Mouse (Mus musculus) frontal cortex, postnatal 25 days (tissue): ENCODE results near the gene Eif3l.
A peak's percentile ranks its signal among the peaks of the same experiment; 100 is the strongest.
"Not testable (repeated sequence)": the region's sequence is repeated elsewhere in the genome, so short reads cannot be mapped to it uniquely, and the experiment has no call there.

Source experiments
- DNase-seq, 2 experiments: peaks; one replicate each; pipeline ENCODE4 v3.0.0; 2022; ENCODE audit warnings: low spot score in 2 of 2

Eif3l gene

GRCm38 (mm10) chr15:79074913-79075532 lies at the start of gene Eif3l:
TSS of gene Eif3l (plus strand) at chr15:79075179.
- DNase-seq, result peak; percentile 61 to 75

GRCm38 (mm10) chr15:79025687-79026308 lies 49.2 kb upstream of the Eif3l start:
- DNase-seq, result no peak

GRCm38 (mm10) chr15:79026511-79027290 lies 48.3 kb upstream of the Eif3l start:
- DNase-seq, result no peak

GRCm38 (mm10) chr15:79027291-79028205 lies 47.4 kb upstream of the Eif3l start:
- no peak for DNase-seq

DNA sequence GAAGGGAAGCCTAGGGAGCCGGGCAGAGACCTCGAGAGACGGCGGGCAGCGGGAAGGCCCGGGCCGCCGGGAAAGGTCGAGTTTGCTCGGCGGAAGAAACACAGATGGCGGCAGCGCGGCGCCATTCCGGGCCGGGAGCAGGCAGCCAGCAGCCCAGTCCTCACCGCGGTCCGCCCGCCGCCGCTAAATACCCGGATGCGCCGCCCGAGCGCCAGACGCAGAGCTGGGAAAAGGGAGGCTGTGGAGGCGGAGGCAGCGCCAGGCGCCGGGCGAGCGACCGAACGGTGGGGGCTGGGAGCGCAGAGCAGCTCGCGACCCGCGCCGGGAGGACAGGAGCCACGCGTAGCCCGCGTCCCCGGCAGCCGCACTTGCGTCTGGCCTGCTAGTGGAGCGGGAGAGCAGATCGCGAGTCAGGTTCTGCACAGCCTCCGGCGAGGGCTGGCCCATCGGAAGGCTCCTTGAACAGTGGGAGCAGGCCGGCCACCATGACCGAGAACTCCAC lies 46.7 kb upstream of the Eif3l start, which contains the start of gene H1f0:
H1f0 (plus strand) TSS at position 214 of the 502 bp plus-strand sequence.
- DNase-seq, result peak; percentile 84 to 91

DNA sequence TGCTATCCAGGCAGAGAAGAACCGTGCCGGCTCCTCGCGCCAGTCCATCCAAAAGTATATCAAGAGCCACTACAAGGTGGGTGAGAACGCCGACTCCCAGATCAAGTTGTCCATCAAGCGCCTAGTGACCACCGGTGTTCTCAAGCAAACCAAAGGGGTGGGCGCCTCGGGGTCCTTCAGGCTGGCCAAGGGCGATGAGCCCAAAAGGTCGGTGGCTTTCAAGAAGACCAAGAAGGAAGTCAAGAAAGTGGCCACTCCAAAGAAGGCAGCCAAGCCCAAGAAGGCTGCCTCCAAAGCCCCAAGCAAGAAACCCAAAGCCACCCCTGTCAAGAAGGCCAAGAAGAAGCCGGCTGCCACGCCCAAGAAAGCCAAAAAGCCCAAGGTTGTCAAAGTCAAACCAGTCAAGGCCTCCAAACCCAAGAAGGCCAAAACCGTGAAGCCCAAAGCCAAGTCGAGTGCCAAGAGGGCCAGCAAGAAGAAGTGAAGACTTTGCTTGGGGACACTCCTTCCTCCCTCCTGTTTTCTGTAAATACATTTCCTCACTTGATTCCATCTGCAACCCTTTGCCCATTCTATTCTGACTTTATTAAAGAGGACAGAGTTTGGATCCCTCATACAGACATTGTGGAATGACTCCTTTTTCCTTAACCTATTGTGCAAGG lies 46.0 kb upstream of the Eif3l start:
- DNase-seq, result no peak

- DNase-seq, result no peak
Observed at GRCm38 (mm10) chr15:79029519-79030241, 45.3 kb upstream of the Eif3l start.

DNA sequence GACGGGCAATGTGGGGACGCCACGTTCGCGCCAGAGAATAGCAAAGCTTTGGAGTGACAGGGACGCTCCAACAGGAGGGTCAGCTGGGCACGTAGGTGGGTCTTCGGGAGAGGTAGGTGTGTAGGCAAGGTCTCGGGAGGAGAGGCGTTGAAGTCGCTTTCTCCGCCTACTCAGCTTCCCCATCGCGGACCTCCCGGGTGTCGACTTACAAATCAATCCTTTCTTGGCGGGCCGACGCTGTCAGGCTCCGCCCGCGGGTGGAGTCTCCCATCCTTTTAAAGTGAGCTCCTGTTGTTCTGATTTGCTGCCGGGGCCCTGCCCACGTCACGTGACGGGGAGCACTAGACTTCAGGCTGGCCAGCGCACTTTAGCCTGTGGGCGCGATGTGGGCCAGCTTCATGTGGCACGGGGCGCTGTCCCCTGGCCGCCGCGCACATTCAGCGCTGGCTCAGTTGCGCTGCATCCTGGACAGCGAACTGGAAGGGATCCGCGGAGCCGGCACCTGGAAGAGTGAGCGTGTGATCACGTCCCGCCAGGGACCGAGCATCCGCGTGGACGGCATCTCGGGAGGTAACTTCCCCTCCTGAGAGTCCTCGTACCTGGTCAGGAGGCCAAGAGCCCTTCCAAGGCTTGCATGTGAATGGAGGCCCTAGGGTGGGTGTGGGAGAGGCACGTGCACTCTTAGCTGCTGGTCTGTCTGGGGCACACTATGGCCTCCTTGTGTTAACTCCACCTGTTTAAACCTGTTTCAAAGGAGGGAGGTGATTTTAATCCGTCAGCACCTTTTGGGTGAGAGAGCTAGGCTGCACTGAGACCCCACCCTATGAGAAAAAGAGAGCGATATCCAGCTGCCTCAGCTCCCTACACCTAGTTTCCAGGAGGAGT lies 44.2 kb upstream of the Eif3l start:
- DNase-seq, result peak; percentile 65 to 71

DNA sequence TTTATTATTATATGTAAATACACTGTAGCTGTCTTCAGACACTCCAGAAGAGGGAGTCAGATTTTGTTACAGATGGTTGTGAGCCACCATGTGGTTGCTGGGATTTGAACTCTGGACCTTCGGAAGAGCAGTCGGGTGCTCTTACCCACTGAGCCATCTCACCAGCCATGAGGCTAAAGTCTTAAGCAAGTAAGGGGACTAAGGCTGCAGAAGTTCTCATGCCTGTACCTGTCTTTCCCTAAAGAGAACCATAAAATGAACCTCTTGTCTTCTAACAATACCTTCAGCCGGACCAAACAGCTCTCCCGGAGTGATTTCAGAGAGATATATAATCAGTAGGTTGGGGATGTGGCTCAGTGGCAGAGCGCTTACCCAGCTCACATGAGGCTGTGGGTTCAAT lies 43.1 kb upstream of the Eif3l start:
- not testable (repeated sequence) for DNase-seq

DNA sequence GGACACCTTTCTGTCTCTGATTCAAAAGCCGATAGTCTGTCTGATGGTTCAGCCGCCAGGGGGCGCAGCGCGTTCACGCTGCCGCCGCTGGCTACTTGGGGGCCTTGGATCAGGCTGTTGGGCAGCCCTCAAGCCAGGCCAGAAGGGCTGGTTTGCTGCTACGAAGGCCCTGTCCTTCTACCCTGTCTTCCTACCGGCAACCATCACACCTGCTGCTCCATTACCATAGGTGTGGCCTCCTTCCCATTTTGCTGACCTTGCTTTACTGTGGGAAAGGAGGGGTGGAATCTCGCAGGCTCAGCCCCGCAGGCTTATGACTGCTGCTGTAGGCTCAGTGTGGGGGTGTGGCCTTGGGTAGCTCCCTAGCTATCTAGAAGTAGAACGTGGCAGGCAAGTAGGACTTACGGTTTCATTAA lies 37.1 kb upstream of the Eif3l start:
- peak; percentile 62 to 64 for DNase-seq

GRCm38 (mm10) chr15:79038331-79038730 lies 36.6 kb upstream of the Eif3l start:
- no peak for DNase-seq

DNA sequence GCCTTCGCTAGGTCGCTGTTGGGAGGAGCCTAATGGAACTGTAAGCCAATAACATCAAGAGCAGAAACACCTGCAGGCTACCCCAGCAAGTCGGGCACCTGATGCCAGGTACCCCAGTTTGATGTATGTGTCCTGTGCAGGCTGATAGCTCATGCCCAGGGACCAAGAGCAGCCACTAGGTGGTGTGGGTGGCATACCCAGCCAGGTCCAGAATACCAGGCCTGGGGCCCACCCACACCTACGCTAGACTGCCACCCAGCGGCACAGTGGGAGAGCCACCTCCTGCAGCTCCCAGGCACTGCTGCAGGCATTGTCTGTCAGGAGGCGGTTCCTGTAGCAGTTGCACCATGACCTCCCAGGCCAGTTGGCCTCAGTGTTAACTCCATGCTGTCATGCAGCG lies 36.1 kb upstream of the Eif3l start:
- DNase-seq, result peak in 1 of 2 experiments; percentile 52

DNA sequence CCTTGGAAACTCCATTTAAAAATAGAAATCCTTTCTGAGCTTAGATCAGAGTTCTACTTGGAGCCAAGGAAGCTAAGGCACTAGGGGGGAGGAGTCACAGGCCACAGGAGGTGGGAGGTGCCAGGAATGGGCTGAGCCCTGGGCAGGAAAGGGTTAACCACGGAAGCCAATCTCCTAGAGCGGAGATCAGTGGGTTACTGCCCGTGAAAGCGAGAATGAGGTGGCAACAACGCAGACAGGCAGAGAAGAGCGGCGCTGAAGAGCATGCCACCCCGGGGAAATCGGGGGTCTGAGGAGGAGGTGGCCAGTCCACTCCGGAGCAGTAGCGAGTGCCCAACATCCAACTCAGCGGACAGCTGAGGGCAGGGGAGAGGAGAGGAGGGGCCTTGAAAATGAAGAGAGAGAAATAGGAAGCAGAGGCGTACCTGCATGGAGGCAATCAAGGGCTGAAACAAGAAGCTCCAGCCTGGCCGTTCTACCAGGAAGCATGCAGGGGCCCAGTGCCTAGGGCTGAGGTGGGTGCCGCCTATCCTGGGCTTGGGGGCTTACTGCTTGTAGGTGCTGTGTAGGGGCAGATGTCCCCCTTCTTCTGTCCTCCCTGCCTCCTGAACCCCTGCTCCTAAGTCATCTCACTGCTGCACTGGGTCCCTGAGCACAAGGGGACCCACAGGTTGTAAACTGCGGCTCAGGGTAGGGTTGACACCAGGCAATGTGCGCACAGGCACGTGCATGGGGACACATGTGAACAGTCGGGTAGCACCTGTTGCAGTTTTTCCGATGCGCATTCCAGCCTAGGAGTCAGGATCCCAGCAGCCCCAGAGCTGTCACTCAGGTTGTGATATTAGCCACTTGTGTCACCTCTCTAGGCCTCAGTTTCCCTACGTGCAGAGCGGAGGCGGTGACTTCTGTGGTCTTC lies 34.2 kb upstream of the Eif3l start:
- DNase-seq, result no peak

DNA sequence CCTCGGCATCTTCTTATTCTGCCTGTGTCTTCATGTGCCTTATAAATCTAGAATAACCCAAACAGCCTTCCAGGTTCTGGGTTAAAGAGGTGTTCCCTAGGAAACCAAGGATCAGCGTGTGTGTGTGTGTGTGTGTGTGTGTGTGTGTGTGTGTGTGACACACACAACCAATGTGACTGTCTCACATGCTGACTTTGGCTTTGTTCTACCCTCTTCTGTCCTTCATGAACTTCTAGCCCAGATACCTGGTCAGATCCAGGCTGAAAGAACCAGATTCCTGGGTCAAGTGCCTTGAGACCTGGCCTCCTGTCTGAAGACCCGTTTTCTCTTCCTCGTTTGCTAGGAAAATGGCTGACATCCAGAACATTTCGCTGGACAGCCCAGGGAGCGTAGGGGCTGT lies 33.4 kb upstream of the Eif3l start, which contains the start of gene Galr3:
Galr3 (plus strand) TSS at position 301 of the 400 bp plus-strand sequence.
- no peak for DNase-seq

GRCm38 (mm10) chr15:79042721-79043491 lies 32.1 kb upstream of the Eif3l start:
- DNase-seq, result no peak

- DNase-seq, result no peak
Observed at GRCm38 (mm10) chr15:79044837-79045236, 30.1 kb upstream of the Eif3l start.

DNA sequence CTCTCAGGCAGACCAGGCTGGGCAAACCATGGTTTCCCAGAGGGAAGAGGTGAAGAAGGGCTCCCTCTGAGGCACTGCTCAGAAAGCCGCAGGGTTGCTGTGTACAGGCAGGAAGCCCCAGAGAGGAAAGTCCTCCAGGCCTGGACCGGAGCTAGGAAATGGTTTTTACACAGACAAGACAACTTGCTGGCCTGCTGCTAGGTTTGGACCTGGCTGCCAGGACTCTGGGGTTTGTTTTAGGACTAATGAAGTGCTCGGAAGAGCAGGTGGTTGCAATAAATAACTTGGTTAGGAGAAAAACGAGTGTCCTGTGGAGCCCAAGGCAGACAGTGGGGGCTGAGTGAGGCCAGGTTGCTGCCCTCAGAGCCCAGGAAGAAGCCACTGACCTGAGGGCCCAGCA lies 26.8 kb upstream of the Eif3l start:
- DNase-seq, result no peak
